15 mouse cellular contexts compared by ENCODE assay signal in the genomic region with DNA sequence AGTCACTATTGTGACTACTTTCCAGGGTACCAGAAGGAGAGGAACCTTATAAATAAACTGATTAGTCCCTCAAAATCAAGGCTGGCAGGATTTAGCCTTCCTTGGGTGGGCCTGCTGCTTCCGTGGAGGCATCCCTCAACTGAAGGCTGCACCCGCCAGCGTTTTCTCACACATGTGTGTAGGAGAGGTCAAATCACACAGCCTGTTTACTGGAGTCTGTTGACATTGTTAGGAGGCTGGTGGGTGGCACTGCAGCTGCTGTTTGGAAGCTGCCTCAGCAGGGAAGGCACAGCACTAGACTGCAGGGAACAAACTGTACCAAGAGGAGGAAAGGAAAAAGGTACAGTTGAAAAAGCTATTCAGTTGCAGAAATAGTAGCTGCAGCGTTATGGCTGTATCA.
DNase-seq lines count a peak whose midpoint lies in the region; ATAC-seq and TF ChIP-seq lines count a peak whose summit lies in the region.
"Had no signal": no experiment of that assay in that cellular context is flagged by ENCODE, and none has a peak within 500 bp of the region (broad histone marks: within the 10 kb centered on the region; RNA-seq: fewer than 3 reads in every experiment).

No protein-coding gene starts in this region.

- no peak overlapping the region for H3K4me2 ChIP-seq in hindbrain, embryonic 15.5 days
- H3K4me2 ChIP-seq in hindbrain, embryonic 14.5 days (replicated peaks), result no peak overlapping the region
- H3K4me2 ChIP-seq: lung, embryonic 15.5 days; midbrain, embryonic 12.5 days had no signal

- no peak overlapping the region for H3K4me3 ChIP-seq in hindbrain, embryonic 15.5 days
- no peak overlapping the region for H3K4me3 ChIP-seq in hindbrain, embryonic 14.5 days (replicated peaks; ENCODE audit: low read length)
- H3K4me3 ChIP-seq in left cerebral cortex, adult 2 months, result no peak overlapping the region
- H3K4me3 ChIP-seq: erythroblast, embryonic 14.5 days; heart, adult 2 months; lung, embryonic 15.5 days; midbrain, embryonic 12.5 days had no signal

- ATAC-seq in hindbrain, embryonic 15.5 days (ENCODE audit: low FRiP score, low read depth), result no peak
- ATAC-seq in hindbrain, embryonic 14.5 days (ENCODE audit: low FRiP score), result no peak

- no peaks in the 10 kb centered on the region for H3K9me3 ChIP-seq in hindbrain, embryonic 15.5 days
- no peaks in the 10 kb centered on the region for H3K9me3 ChIP-seq in hindbrain, embryonic 14.5 days (ENCODE audit: control insufficient read depth, low read length)
- H3K9me3 ChIP-seq: lung, embryonic 15.5 days; midbrain, embryonic 12.5 days had no signal

- no peak for DNase-seq in hindbrain, embryonic 14.5 days (ENCODE audit: low spot score)
- DNase-seq in frontal cortex, postnatal 14 days (ENCODE audit: low spot score in 2 of 2), result peak; percentile 19 to 23
- peak; percentile 43 to 47 for DNase-seq in left cerebral cortex, adult 2 months (ENCODE audit: extremely low spot score in 1 of 2, low spot score in 2 of 2)
- peak; percentile 19 for DNase-seq in right cerebral cortex, postnatal 14 days
- no peak for DNase-seq in cerebellum, adult 8-10 months
- DNase-seq in urinary bladder, postnatal 36 days (ENCODE audit: low spot score in 2 of 2), result no peak
- DNase-seq in urinary bladder, adult 18-20 months (ENCODE audit: low spot score in 2 of 2), result no peak
- DNase-seq: B cell, adult 2 months; heart, adult 2 months; heart, postnatal 36 days; kidney, adult 18-20 months had no signal

- H3K4me1 ChIP-seq in hindbrain, embryonic 15.5 days (replicated peaks), result peaks cover 8% of the 10 kb centered on the region; the same call in 1 of the 2 replicates
- H3K4me1 ChIP-seq in hindbrain, embryonic 14.5 days (replicated peaks; ENCODE audit: control insufficient read depth, insufficient read depth, low read length), result no peaks in the 10 kb centered on the region
- H3K4me1 ChIP-seq: lung, embryonic 15.5 days had no signal

- no peaks in the 10 kb centered on the region for H3K36me3 ChIP-seq in hindbrain, embryonic 15.5 days
- no peaks in the 10 kb centered on the region for H3K36me3 ChIP-seq in hindbrain, embryonic 14.5 days (replicated peaks; ENCODE audit: control insufficient read depth, insufficient read depth)
- H3K36me3 ChIP-seq: lung, embryonic 15.5 days; midbrain, embryonic 12.5 days had no signal

- no peak overlapping the region for H3K9ac ChIP-seq in hindbrain, embryonic 15.5 days
- no peak overlapping the region for H3K9ac ChIP-seq in hindbrain, embryonic 14.5 days
- H3K9ac ChIP-seq: lung, embryonic 15.5 days; midbrain, embryonic 12.5 days had no signal

- intact Hi-C loops in left cerebral cortex, adult 2 months (cut with DNase I), result loop anchor here (5.0 to 10.0 kb wide), 3 partner anchors 126 to 616 kb away; no protein-coding TSS in a partner anchor

- H3K27me3 ChIP-seq in hindbrain, embryonic 15.5 days, result no peaks in the 10 kb centered on the region
- no peaks in the 10 kb centered on the region for H3K27me3 ChIP-seq in hindbrain, embryonic 14.5 days (ENCODE audit: control insufficient read depth, insufficient read depth, low read length)
- H3K27me3 ChIP-seq: lung, embryonic 15.5 days; midbrain, embryonic 12.5 days had no signal

- 23% methylated on average over 4 of the region's 4 CpGs for WGBS in hindbrain, embryonic 15.5 days
- WGBS in hindbrain, embryonic 14.5 days, result 39% methylated on average over 4 of the region's 4 CpGs

- TF ChIP-seq CTCF in left cerebral cortex, adult 2 months (IDR thresholded peaks at IDR 0.05), result no peak

- H3K27ac ChIP-seq in hindbrain, embryonic 15.5 days (replicated peaks), result peak overlapping the region; percentile 14; the same call in 1 of the 2 replicates
- H3K27ac ChIP-seq in hindbrain, embryonic 14.5 days, result no peak overlapping the region
- H3K27ac ChIP-seq in left cerebral cortex, adult 2 months, result peak overlapping the region; percentile 61
- H3K27ac ChIP-seq: heart, adult 2 months; lung, embryonic 15.5 days; midbrain, embryonic 12.5 days had no signal

Comparison
In these comparisons a context has a peak if more than half of its experiments do, and no peak if none do; other contexts are left out.
1. DNase-seq: peak in frontal cortex, postnatal 14 days (2 of 2), left cerebral cortex, adult 2 months (2 of 2) and right cerebral cortex, postnatal 14 days (single experiment); none in hindbrain, embryonic 14.5 days (single experiment), cerebellum, adult 8-10 months (single experiment), urinary bladder, postnatal 36 days (0 of 2) and urinary bladder, adult 18-20 months (0 of 2).